Mouse (Mus musculus) myocyte (in vitro differentiated cells): ENCODE results near the gene Zfp120. TPM values are rescaled to one million over a fixed set of nuclear protein-coding genes. Genes with fewer than 3 reads are reported as not detected.
"Not testable (repeated sequence)": the region's sequence is repeated elsewhere in the genome, so short reads cannot be mapped to it uniquely, and the experiment has no call there.

ENCODE experiments used
- H3K27me3 ChIP-seq: one replicate; pipeline ENCODE4 v1.6.1; 2011; ENCODE audit not compliant: control insufficient read depth, insufficient read depth, insufficient read length
- H3K36me3 ChIP-seq: one replicate; pipeline ENCODE4 v1.6.1; 2011; ENCODE audit not compliant: control insufficient read depth, insufficient read depth
- H3K4me2 ChIP-seq: one replicate; pipeline ENCODE4 v1.6.1; 2011; ENCODE audit warnings: low read depth, control low read depth
- H3K4me3 ChIP-seq: one replicate; pipeline ENCODE4 v1.5.1; 2011; ENCODE audit warnings: mild to moderate bottlenecking, control low read depth, moderate library complexity
- H3K79me2 ChIP-seq: one replicate; pipeline ENCODE4 v1.6.1; 2011; ENCODE audit not compliant: control insufficient read depth, insufficient read depth
- H3ac ChIP-seq: one replicate; pipeline ENCODE4 v1.6.1; 2011; ENCODE audit not compliant: control insufficient read depth, insufficient read length
- CEBPB ChIP-seq: IDR thresholded peaks from 2 replicates; pipeline ENCODE4 v1.6.1; 2011; ENCODE audit warnings: mild to moderate bottlenecking, moderate library complexity; ENCODE audit not compliant: poor library complexity, insufficient read depth, severe bottlenecking
- E2F4 ChIP-seq: IDR thresholded peaks from one replicate; pipeline ENCODE4 v1.6.1; 2011; ENCODE audit warnings: mild to moderate bottlenecking, control low read depth, moderate library complexity; ENCODE audit not compliant: insufficient read depth
- MAX ChIP-seq: IDR thresholded peaks from one replicate; pipeline ENCODE4 v1.6.1; 2011; ENCODE audit warnings: low read depth, mild to moderate bottlenecking, control low read depth
- MYOD1 ChIP-seq, 3 experiments: IDR thresholded peaks; one replicate each; pipeline ENCODE4 v1.6.1; 2011; ENCODE audit warnings: control low read depth in 2 of 3, low read depth in 2 of 3, mild to moderate bottlenecking in 2 of 3, moderate library complexity in 1 of 3; ENCODE audit not compliant: insufficient read length in 2 of 3, control insufficient read depth in 1 of 3
- MYOG ChIP-seq, 3 experiments: IDR thresholded peaks; one replicate each; pipeline ENCODE4 v1.6.1; 2011; ENCODE audit warnings: control low read depth in 2 of 3, low read depth in 2 of 3, mild to moderate bottlenecking in 2 of 3; ENCODE audit not compliant: insufficient read length in 2 of 3, control insufficient read depth in 1 of 3, insufficient read depth in 1 of 3
- POLR2A ChIP-seq: IDR thresholded peaks from one replicate; pipeline ENCODE4 v1.6.1; 2011; ENCODE audit warnings: low read depth, mild to moderate bottlenecking, control low read depth, moderate library complexity; ENCODE audit not compliant: insufficient read length
- POLR2AphosphoS2 ChIP-seq: IDR thresholded peaks from one replicate; pipeline ENCODE4 v1.6.1; 2011; ENCODE audit warnings: low read depth, control low read depth; ENCODE audit not compliant: insufficient read length
- REST ChIP-seq: IDR thresholded peaks from one replicate; pipeline ENCODE4 v1.6.1; 2011; ENCODE audit warnings: mild to moderate bottlenecking, control low read depth, moderate library complexity; ENCODE audit not compliant: insufficient read depth, insufficient read length
- SRF ChIP-seq: IDR thresholded peaks from one replicate; pipeline ENCODE4 v1.6.1; 2011; ENCODE audit warnings: low read depth; ENCODE audit not compliant: control insufficient read depth, insufficient read length
- TCF12 ChIP-seq: IDR thresholded peaks from one replicate; pipeline ENCODE4 v1.6.1; 2011; ENCODE audit warnings: mild to moderate bottlenecking, control low read depth; ENCODE audit not compliant: poor library complexity, insufficient read depth, severe bottlenecking
- USF1 ChIP-seq: IDR thresholded peaks from one replicate; pipeline ENCODE4 v1.6.1; 2011; ENCODE audit warnings: low read depth, mild to moderate bottlenecking, control low read depth, moderate library complexity
- polyA plus RNA-seq: library from polyadenylated mRNA; unstranded; fragments of >200 nt; fragmentation: generic; extraction: Trizol; gene quantifications from one replicate; pipeline ENCODE4 v1.2.1, GENCODE M21; 2012; ENCODE audit warnings: missing spikeins

Gene Zfp120
- polyA plus RNA-seq, 1 experiment = 2.3 TPM

DNA sequence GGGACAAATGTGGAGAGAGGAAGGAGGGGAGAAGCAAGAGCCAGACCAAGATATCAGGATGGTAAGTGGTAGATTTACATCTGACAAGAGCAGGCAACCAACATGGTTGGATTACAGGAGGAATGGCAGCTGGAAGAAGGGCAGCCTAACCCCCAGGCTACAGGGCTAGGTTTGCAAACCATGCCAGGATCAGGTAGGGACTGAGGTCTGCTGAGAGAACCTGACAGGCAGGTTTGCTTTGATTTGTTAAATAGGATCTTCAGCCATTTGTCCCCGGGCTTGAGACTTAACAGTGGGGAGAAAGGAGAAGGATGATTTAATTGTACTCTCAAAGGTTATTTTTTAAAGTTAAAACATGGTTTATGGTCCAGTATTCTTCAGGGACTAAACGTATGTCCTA, 3.7 kb downstream of the Zfp120 start:
- H3K4me3 ChIP-seq = no peak overlapping the region
- TF ChIP-seq POLR2AphosphoS2 = no peak
- TF ChIP-seq MAX = no peak
- TF ChIP-seq E2F4 = no peak
- no peak for TF ChIP-seq POLR2A
- H3K27me3 ChIP-seq = no peaks in the 10 kb centered on the region
- H3K4me2 ChIP-seq = no peak overlapping the region
- peaks cover 14% of the 10 kb centered on the region for H3K79me2 ChIP-seq
- H3ac ChIP-seq = no peak overlapping the region
- H3K36me3 ChIP-seq = no peaks in the 10 kb centered on the region

DNA sequence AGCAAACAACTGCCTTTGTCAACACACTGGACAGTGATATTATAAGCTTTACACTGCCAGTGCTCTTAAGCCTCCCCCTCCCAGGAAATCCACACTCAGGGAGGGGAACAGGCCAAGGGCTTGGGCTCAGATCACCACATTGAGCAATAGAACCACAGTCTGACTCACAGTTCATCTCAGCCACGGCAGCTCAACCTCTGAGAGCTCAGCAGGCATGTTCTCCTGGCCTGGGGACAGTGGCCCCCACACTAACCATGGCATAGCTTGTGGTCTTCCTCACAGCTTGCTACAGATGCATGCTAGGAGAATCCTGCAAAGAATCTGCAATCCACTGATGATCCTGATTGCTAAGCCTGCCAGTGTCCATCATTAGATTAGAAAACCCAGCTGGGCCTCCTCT, 4.5 kb downstream of the Zfp120 start:
- H3K79me2 ChIP-seq = peaks cover 14% of the 10 kb centered on the region
- TF ChIP-seq CEBPB = 0 out of 2 replicates have a peak, but pooled peaks have one; percentile 23
- not testable (repeated sequence) for H3K27me3 ChIP-seq, H3ac ChIP-seq, H3K4me2 ChIP-seq, H3K36me3 ChIP-seq, H3K4me3 ChIP-seq

DNA sequence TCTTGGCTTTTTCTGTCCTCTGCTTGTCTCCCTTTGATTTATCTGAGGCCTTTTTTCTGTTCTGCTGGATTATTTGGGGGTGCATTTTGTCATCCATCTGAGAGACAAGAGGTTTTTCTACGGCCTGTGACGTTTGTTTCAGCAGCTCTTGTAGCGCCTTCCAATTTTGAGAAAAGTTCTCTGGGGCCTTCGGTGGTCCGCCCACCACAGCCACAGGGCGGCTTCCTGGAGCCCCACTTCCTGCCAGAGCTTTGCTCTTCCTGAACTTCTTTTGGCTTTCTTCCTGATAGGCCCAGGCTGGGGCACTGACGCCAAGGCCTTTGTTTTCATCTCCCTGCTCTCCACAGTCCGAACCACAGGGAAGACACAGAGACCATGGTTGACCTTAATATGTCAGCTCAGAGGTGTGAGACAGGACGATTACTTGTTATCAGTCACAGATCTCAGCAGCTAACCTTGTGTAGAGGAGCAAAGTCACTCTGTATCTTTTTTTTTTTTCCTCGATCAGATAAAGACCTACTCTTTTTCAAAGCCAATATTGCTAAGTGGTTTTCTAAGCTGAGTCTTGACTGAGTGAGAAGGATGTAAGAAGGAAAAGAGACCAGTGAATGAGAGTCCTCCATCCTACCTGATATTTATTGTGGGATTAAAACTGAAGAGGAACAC, 25.1 kb downstream of the Zfp120 start:
- H3ac ChIP-seq = no peak overlapping the region

DNA sequence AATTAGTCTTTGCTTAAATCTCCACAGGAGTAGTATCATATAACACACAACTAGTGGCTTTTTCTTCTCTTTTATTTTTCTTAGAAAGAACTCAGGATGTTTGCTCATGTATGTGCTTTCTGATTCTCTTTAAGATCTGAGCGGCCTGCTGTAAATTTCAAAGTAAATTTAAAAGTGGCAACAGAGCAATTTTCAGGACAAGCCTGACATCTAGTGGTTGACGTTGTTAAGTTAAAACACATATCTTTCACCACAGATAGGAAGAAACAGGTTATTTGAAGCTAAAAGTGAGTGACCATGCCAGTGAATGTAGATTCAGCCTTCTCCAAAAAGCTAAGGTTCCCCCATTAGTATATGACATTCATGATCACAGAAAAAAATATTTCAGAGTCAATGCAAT, 36.9 kb downstream of the Zfp120 start:
- H3ac ChIP-seq, H3K4me3 ChIP-seq, H3K79me2 ChIP-seq, H3K36me3 ChIP-seq, H3K27me3 ChIP-seq, H3K4me2 ChIP-seq: not testable (repeated sequence)

More for the DNA sequence above, 25.1 kb downstream of the Zfp120 start:
- Histone ChIP-seq H3K27me3 (no peaks in the 10 kb centered on the region), H3K4me3 (no peak overlapping the region), H3K4me2 (no peak overlapping the region), H3K79me2 (no peaks in the 10 kb centered on the region), H3K36me3 (peaks cover 8% of the 10 kb centered on the region)
- TF ChIP-seq SRF = no peak
- no peak for TF ChIP-seq POLR2AphosphoS2
- TF ChIP-seq TCF12 = no peak
- TF ChIP-seq MYOG (IDR thresholded peaks at IDR 0.05; ENCODE audit: control insufficient read depth in 1 of 3, insufficient read depth in 1 of 3, insufficient read length in 2 of 3, low read depth in 2 of 3) = no peak
- no peak for TF ChIP-seq E2F4
- no peak for TF ChIP-seq MAX
- no peak for TF ChIP-seq MYOD1 (IDR thresholded peaks at IDR 0.05; ENCODE audit: control insufficient read depth in 1 of 3, insufficient read length in 2 of 3, low read depth in 2 of 3)
- no peak for TF ChIP-seq POLR2A
- no peak for TF ChIP-seq CEBPB
- no peak for TF ChIP-seq USF1
- TF ChIP-seq REST = no peak

Other genes starting within 250 kb of the Zfp120 start
- gene Gm10770, start 43.0 kb upstream of the Zfp120 start, polyA plus RNA-seq = not detected
- 0.90 TPM for gene Gm14139, start 45.0 kb upstream of the Zfp120 start, polyA plus RNA-seq
- 0.46 TPM for gene Zfp937, start 81.4 kb upstream of the Zfp120 start, polyA plus RNA-seq
- gene Gm21994, start 118.9 kb upstream of the Zfp120 start, polyA plus RNA-seq = 0.77 TPM
- 0.02 TPM for gene Gm14124, start 120.8 kb upstream of the Zfp120 start, polyA plus RNA-seq
- not detected for gene Gm10130, start 187.0 kb upstream of the Zfp120 start, polyA plus RNA-seq
- 1.1 TPM for gene 3300002I08Rik, start 226.1 kb upstream of the Zfp120 start, polyA plus RNA-seq